Mouse (Mus musculus) cerebral cortex, adult 2 months (tissue): ENCODE measurements around the gene Ly6g6d.

Experiments used
- WGBS: fragments of 180-500 bp; shearing (Covaris S2); methylation state at CpG from one replicate; pipeline ENCODE4 v1.1.7; 2018; 5-methylcytosine and 5-hydroxymethylcytosine counted together

Ly6g6d gene

DNA sequence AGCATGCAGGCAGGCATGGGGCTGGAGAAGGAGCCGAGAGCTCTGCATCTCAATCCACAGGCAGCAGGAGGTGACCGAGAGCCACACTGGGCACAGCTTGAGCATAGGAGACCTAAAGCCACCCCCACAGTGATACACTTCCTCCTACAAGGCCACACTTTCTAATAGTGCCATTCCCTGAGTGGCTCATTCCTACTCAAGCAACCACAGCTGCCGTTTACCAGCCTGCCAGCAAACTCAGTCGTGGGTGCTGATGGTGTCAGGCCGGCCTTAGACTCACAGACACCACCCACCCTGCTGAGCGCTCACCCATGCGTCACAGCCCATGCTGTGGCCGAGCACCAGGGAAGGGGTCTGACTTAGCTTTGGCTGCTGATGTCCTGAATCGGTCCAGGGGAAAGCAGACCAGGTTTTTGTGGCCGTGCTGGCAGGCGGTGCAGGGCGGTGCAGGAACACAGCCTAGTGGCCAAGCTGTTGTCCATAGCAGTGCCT is 19.3 kb upstream of the Ly6g6d start:
- WGBS: 53% methylated on average over 12 of the region's 12 CpGs

GRCm38 (mm10) chr17:35096597-35096996 is 18.7 kb upstream of the Ly6g6d start:
- WGBS: 89% methylated on average over 12 of the region's 12 CpGs

DNA sequence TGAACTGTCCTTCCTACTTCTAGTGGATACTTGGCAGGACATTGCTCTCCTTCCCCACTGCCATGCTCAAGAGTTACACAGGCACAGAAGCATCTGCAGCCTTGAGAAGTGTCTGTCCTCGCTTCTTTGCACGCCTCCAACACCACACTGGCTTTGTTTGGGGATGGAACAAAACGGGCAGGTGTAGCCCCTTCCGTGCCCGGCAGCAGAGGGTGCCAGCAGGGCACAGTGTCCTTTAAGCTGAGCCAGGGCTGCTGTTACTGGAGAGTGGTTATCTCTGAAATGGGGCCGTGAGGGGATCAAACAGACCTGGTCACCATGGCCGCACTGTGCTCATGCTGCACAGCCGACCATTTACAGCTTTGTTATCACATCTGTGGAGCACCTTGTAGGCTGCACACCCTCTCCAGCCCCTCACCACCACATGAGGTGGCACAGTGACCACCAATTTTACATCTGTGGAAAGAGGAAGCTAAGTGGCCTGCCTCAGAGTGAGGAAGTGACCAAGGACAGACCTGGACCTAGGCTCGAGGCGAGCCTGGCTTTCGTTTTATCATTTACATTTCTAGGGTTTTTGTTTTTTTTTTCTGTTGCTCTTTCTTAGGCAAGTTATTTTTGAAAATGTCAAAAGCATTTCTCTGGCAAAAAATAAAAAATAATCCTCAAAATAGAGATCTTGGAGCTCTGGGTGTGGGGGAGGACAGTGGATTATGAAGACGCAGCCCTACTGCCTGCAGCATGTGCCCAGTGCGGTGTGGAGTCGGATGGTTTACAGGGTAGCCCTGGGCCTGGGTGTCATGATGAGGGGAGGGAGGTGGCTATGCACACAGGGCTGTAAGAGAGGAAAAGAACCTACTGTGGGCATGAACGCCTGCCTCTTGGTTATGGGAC is 16.9 kb upstream of the Ly6g6d start:
- WGBS: 55% methylated on average over 15 of the region's 15 CpGs

DNA sequence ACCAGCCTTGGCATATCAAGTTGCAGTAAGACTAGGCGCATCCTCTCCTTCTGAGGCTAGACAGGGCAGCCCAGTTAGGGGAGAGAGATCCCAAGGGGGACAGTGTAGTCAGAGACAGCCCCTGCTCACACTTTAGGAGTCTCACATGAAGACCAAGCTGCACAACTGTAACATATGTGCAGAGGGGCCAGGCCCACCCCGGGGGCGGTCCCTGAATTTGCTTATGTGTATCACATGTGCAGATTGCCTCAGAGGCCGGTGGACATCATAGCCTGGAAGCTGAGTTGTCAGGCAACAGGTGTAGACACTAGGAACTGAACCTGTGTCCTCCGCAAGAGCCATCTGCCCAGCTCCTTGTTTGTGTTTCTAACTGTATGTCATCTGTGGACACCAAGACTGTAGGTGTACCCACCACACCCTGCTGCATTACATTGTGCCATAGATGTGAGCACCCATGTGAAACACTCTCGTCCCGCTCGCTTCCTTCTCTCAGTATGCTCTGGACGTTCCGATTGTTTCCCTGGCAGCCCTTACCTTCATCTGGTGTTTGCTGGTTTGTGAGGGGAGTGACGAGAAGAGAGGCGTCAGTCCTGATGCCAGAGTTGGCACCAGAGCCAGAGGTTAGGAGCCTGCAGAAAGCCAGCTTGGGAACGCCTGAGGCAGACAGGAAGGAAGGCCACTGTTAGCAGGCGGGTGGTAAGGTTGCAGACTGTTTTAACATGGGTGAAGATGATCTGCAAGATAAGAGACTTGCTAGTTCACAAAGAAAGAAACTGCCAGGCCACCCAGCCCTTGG is 14.7 kb upstream of the Ly6g6d start:
- 74% methylated on average over 14 of the region's 14 CpGs for WGBS

DNA sequence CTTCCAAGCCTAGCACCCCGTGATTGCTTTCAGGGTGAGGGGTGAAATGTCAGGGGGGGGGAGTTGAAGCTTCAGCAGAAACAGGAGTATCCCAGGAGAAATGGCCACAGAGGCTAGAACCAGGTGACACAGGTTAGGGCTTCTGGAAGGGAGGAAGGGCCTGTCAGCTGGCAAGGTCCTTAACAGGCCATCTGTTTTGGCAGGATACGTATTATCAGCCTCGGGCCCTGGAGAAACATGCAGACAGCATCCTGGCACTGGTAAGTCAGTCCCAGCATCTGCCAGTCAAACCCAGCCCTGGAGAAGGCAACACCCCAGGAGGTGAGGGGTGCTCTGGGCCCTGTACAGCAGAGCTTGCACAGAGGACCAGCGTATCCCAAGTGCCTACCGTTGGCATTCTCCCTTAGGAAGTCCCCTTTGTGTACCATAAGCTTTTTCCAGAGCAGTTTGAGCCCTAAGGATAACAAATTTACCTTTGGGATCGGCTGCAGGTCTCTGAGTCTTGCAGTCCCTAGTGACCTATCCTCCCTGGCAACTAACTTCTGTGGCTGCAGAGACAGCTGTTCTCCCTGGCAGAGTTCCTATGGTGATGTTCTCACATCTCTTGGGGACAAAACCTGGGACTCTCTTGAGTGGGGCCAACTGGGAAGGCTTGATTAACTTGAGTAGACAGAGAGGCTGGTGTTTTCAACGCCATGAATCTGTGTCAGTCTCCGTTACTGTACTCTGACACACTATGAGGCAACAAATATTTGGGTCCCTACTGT is 12.5 kb upstream of the Ly6g6d start:
- WGBS: 30% methylated on average over 8 of the region's 8 CpGs

GRCm38 (mm10) chr17:35088825-35089644 is 11.2 kb upstream of the Ly6g6d start, which contains the start of gene Abhd16a:
Gene Abhd16a, plus strand, starts transcription at chr17:35089263.
- 3% methylated on average over 67 of the region's 67 CpGs for WGBS

GRCm38 (mm10) chr17:35088151-35088550 is 10.3 kb upstream of the Ly6g6d start:
- 36% methylated on average over 2 of the region's 2 CpGs for WGBS

DNA sequence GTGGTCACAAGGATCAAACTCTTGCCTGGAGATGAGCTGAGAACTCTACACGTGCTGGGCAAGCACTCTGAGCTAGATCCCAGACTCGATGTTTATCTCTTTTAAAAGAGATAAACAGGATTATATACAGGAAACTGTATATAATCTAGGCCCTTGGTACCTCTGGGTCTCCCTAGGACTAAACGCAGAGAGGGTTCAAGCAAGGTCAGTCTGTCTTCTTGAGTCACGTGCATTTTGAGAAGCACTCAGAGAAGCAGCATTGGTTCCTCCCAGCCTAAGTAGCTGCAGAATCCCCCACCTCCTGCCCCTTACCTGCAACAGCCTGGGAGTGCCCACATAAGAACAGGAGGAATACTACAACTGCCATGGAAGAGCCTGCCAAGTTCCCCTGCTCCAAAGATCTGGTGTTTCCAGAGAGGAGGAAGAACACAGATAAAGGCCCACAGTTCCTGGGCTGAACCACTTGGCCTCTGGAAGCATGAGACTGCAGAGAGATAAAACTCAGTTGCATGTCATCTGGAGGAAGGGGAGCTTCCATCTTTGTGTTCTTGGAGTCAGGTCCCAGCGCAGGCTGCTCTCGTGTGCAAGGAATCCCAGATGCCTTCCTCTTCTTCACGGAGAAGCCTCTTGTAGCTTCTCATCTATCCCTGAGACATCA is 7.5 kb upstream of the Ly6g6d start, which contains the start of gene Ly6g6f:
Gene Ly6g6f, minus strand, starts transcription at position 403 of the 658 bp plus-strand sequence.
- WGBS: 81% methylated on average over 7 of the region's 7 CpGs

- WGBS: 78% methylated on average over 3 of the region's 3 CpGs
Observed at GRCm38 (mm10) chr17:35083929-35084497, 6.1 kb upstream of the Ly6g6d start.

GRCm38 (mm10) chr17:35082841-35083576 is 5.1 kb upstream of the Ly6g6d start:
- 93% methylated on average over 16 of the region's 16 CpGs for WGBS

DNA sequence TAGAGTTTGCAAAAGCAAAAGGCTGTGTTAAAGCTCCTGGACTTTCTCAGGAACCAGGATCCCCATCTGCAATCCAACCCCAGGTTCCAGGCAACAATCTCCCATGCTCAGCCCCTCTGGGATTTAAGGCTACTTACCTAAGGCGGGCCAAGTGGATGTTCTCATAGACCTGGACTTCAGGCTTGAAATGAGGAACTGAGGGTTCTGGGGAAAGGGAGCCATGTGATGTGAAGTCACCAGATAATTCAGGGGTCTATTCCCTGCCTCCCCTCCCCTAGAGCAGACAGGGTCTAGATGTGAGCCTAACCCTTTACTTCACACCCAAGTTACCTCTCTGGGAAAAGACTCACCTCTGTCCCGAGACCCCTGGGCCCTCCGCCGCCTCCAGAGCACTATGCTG is 2.8 kb upstream of the Ly6g6d start:
- 90% methylated on average over 4 of the region's 4 CpGs for WGBS

- WGBS: 50% methylated on average over 6 of the region's 6 CpGs
Observed at GRCm38 (mm10) chr17:35080248-35080647, 2.4 kb upstream of the Ly6g6d start.

DNA sequence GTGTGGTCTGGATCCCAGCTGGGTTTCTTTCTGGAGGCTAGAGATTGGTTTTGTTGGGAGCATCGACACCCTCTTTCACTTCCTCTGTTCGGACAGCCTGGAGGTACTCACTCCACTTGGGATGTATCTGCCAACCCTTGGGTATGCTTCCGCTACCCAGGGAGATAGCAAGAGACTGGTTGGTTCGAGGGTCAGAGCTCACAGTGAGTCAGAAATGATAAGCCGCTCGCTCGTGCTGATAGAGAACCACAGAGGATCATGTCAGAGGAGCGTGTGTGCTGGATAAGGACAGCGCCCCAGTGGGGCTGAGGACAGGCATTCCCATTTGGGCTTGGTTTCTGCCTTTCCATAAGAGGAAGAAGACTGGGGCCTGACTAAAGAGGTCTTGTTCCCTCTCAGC is 1.9 kb upstream of the Ly6g6d start:
- 71% methylated on average over 9 of the region's 9 CpGs for WGBS

- 14% methylated on average over 2 of the region's 2 CpGs for WGBS
Observed at GRCm38 (mm10) chr17:35077285-35077684, 580 bp downstream of the Ly6g6d start.

- 46% methylated on average over 10 of the region's 10 CpGs for WGBS
Observed at GRCm38 (mm10) chr17:35076507-35077176, 1.2 kb downstream of the Ly6g6d start, which contains the start of gene Ly6g6e. Gene Ly6g6e, plus strand, starts transcription at chr17:35076902.

DNA sequence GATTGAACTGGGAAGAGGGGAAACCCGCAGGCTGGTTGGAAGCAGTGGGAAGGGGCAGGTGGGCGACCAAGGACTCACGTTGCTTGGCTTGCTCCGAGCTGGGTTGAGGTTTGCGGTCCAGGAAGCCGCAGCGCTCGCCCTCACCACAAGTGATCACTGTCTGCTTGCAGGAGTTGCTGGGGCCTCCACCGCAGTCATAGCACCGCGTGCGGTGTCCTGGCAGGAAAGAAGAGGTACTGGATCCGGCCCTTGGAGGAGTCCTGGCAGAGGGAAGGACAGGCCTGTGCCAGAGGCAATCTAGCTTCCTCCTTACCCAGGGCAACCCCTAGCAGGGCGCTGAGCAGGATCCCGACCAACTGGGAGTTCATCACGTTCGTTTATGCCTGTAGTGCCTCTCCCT is 3.8 kb downstream of the Ly6g6d start:
- WGBS: 62% methylated on average over 17 of the region's 17 CpGs

- WGBS: 85% methylated on average over 9 of the region's 9 CpGs
Observed at GRCm38 (mm10) chr17:35071454-35071853, 6.4 kb downstream of the Ly6g6d start.

GRCm38 (mm10) chr17:35070556-35071229 is 7.2 kb downstream of the Ly6g6d start:
- 45% methylated on average over 6 of the region's 6 CpGs for WGBS
